Mouse (Mus musculus) ovary, adult 18-20 months (tissue): Measurements from ENCODE around the gene Zdhhc9.
"Not testable (repeated sequence)": the region's sequence is repeated elsewhere in the genome, so short reads cannot be mapped to it uniquely, and the experiment has no call there.

Experiments
- DNase-seq: peaks from one replicate; pipeline ENCODE4 v3.0.0; 2022; ENCODE audit warnings: low spot score, mixed read lengths

The Zdhhc9 gene

GRCm38 (mm10) chrX:48208519-48209185, at the start of gene Zdhhc9:
Zdhhc9 (minus strand) TSS chrX:48208878.
- peak; percentile 73 for DNase-seq

DNA sequence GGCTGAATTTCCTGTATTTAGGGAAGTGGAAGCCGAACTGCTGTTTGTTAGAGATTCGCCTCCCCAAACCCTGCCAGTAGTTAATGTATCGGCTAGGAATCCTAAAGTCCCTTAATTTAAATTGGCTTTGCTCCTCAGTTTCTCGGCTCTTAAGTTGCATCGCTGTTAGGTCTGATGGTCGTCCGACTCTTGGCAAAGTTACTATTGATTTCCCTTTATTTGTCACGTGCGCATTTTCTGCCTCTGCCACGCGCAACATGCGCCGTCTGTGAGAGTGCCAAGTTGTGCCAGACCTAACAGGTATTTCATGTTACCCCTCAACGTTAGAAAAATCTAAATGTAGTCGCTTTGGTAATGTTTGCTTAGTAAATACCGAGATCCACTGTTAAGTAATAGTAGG, 48.3 kb upstream of the Zdhhc9 start:
- no peak for DNase-seq

- peak; percentile 93 for DNase-seq
These were observed 47.9 kb upstream of the Zdhhc9 start, which contains the start of gene Utp14a for GRCm38 (mm10) chrX:48256468-48257007. Utp14a (plus strand) TSS chrX:48256862.

DNA sequence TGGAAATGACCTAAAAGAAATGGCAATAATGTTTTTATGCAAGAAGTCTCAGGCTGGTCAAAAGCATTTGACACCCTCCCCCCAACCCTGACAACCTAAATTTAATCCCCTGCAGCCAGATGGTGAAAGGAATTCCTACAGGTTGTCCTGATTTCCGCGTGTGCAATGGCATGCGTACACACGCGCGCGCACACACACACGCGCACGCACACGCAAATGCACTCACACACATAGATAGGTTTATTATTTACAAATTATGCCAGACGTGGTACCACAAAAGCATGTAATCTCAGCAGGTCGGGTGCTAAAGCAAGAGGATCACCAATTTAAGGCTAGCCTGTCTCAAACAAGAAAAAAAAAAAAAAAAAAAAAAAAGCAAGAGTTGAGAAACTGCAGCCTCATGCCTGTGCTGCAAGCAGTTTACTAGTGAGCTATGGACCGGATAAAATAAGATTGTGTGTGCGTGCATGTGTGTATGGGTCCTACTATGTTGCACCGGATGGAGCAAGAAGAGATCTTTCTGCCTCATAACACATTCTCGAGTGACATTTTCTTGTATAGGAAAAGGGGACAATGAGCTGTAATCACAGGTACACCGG, 47.3 kb upstream of the Zdhhc9 start:
- no peak for DNase-seq

DNA sequence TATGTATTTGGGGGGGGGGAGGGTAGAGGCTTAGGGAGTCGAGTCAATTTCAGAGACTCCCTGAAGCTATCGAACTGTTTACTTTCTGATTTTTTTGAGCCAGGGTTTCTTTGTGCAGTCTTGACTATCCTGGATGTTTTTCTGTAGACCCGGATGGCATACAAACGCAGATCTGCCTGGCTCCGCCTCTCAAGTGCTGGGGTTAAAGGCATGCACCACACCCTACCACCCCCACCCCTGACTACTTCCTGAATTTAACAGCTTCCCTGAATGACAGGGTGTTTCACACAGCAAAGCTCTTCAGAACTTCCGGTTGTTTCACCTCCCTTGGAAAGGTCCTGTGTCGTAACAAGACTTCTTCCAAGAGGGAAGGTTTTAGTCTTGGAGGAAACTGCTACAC, 25.7 kb upstream of the Zdhhc9 start:
- DNase-seq = no peak

DNA sequence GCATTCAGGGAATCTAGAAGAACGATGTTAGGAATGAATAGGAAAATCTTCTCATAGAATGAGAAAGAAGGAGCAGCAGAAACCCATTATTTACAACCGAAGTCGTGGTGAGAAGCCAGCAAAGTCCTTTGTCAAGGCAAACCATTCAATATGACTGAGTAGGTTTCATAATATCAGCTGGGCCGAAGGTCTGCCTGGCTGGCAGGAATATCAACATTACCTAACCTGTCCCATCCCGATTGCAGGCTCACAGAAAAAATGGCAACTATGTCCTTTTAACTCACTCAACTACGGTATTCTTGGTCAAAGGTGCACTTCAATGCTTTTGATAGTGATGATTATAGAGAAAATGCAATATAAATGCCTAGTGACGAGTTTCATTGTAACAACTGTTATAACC, 17.5 kb upstream of the Zdhhc9 start:
- DNase-seq = no peak

- DNase-seq = no peak
These were observed 14.0 kb upstream of the Zdhhc9 start for GRCm38 (mm10) chrX:48222706-48223105.

DNA sequence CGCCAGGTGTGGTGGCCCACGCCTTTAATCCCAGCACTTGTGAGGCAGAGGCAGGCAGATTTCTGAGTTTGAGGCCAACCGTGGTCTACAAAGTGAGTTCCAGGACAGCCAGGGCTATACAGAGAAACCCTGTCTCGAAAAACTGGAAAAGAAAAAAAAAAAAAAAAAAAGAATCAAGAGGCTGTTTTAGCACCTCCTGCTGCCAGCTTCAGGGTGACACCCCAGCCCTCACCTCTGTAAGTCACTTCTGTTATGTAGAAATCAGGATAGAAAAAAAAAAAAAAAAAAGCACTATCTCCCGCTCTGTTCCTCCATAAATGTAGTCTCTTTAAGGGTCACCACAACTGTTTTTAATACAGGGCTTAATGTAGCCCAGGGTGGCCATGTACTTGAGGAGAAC, 10.8 kb upstream of the Zdhhc9 start:
- no peak for DNase-seq

GRCm38 (mm10) chrX:48209746-48210145, 1.1 kb upstream of the Zdhhc9 start:
- not testable (repeated sequence) for DNase-seq

GRCm38 (mm10) chrX:48207761-48208487, 754 bp downstream of the Zdhhc9 start:
- no peak for DNase-seq

GRCm38 (mm10) chrX:48204469-48204868, 4.2 kb downstream of the Zdhhc9 start:
- no peak for DNase-seq

GRCm38 (mm10) chrX:48203763-48204162, 4.9 kb downstream of the Zdhhc9 start:
- no peak for DNase-seq

DNA sequence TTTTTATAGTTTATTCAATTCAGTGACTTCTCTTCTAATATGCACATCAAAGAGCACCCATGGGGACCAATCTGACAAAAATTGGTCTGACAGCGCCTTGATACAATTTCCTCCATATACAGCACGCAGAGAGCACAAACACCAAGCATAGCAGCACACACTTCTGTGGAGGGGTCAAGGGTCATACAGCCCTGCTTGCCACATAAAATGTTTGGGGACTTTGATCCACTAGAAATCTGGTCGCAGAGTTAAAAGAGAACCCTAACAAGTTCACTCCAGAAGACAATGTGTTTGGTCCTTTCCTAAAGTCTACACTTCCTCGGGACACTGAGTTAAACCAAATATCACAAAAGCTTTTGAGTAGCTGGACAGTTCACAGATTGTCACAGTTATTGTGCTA, 5.7 kb downstream of the Zdhhc9 start:
- DNase-seq = no peak

DNA sequence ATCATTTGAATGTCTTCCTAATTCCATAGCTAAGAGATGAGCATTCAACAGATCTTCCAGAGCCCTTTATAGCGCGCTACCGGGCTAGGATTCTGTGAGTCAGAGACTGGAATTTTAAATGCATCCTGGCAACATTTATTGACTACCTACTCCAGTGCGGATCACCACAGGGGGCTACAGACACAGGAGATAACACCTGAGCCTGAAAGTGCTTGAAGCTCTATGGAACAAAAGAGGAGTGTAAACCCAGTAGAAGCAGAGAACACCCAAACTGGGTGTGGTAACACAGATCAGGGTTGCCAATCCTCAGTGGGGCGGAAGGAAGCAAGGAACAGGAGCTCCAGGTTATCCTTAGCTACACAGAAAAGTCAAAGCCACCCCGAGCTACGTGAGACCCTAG, 6.2 kb downstream of the Zdhhc9 start:
- no peak for DNase-seq

DNA sequence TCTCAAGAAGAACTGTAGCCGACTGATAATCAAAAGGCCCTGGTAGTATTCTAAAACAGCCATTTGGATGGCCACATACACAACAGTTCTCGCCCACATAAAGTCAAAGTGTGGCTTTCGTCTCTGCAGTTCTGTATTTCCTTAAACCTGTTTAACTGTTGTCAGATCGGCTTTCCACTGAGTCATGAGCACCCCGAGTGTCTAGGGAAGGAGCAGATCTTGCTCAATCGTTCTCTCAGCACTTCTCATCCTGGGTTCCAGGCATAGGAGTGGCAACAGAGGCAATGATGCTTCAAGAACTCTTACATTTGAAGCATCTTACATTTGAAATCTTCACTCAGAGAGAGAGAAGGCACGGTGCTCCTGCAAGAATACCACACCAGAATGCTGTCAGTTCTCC, 6.7 kb downstream of the Zdhhc9 start:
- DNase-seq = no peak

- DNase-seq = no peak
These were observed 8.0 kb downstream of the Zdhhc9 start for GRCm38 (mm10) chrX:48200699-48201098.

GRCm38 (mm10) chrX:48199026-48199425, 9.7 kb downstream of the Zdhhc9 start:
- no peak for DNase-seq

DNA sequence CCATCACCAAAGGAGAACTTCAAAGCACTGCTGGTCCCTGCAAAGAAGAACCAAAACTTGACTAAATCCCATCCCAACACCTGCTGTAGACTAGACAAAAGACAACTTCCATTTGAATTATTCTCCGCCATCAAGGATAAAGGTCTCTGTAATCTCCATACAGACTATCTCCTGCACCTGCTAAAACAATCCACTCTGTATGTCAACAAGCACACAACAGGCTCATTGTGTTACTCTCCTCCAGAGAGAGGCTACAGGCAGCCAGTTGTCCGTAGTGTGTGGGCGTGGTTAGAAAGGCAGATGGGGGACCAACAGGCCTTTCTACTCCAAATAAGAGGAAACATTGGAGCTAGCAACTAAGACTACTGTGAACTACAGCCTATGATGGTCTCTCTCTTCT, 10.8 kb downstream of the Zdhhc9 start:
- DNase-seq = no peak

GRCm38 (mm10) chrX:48193235-48194152, 15.2 kb downstream of the Zdhhc9 start:
- DNase-seq = no peak

GRCm38 (mm10) chrX:48191261-48191660, 17.4 kb downstream of the Zdhhc9 start:
- no peak for DNase-seq

- DNase-seq = no peak
These were observed 24.0 kb downstream of the Zdhhc9 start for GRCm38 (mm10) chrX:48184703-48185102.

DNA sequence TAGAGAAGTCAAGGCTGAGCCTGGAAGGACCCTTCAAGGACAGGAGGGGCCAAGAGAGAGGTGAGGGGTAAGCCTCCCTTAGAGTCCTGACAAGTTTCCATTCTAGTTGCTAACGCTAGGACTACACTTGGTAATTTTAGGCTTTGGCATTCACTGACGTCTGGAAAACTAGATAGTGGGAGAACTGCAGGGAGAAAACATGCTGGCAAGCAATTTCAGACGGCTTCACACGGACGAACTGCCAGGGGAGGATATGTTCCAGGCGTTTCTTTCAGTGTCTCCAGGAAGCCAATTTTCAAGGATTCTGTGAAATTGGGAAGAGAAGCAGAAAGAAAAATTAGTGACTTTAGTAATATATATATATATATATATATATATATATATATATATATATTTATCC, 26.8 kb downstream of the Zdhhc9 start:
- no peak for DNase-seq
